Mouse (Mus musculus) embryonic fibroblast, embryonic 13.5 days (primary cell): Measurements from ENCODE around the gene Lamtor2. TPM values are rescaled to one million over a fixed set of nuclear protein-coding genes. Genes with fewer than 3 reads are reported as not detected.

Experiments
- H3K27ac ChIP-seq: 2 replicates; pipeline ENCODE4 v1.5.1; 2012; ENCODE audit warnings: low read length, control low read depth, inconsistent platforms; ENCODE audit not compliant: insufficient read depth
- H3K4me1 ChIP-seq: 2 replicates; pipeline ENCODE4 v1.6.1; 2011; ENCODE audit warnings: low read length; ENCODE audit not compliant: control insufficient read depth, insufficient read depth
- H3K4me3 ChIP-seq: 2 replicates; pipeline ENCODE4 v1.5.1; 2011; ENCODE audit warnings: mild to moderate bottlenecking, control low read depth, low read length; ENCODE audit not compliant: insufficient read depth
- CTCF ChIP-seq: IDR thresholded peaks from 2 replicates; pipeline ENCODE4 v1.5.1; 2011; ENCODE audit warnings: mild to moderate bottlenecking, control low read depth, low read length, moderate library complexity, borderline replicate concordance; ENCODE audit not compliant: insufficient read depth
- POLR2A ChIP-seq: IDR thresholded peaks from 2 replicates; pipeline ENCODE4 v1.6.1; 2011; ENCODE audit warnings: low read depth, mild to moderate bottlenecking, control low read depth, low read length, moderate library complexity
- polyA plus RNA-seq: library from polyadenylated mRNA; stranded (reverse); fragments of >200 nt; gene quantifications from 2 replicates; pipeline ENCODE4 v1.2.4, GENCODE M21; 2011; ENCODE audit warnings: low read depth; ENCODE audit not compliant: missing spikeins, insufficient read length

The Lamtor2 gene
- polyA plus RNA-seq, 1 experiment = 74.4 TPM

- Histone ChIP-seq H3K27ac (peak overlapping the region; percentile 45), H3K4me1 (peaks cover 27% of the 10 kb centered on the region), H3K4me3 (no peak overlapping the region)
- TF ChIP-seq CTCF (no peak), POLR2A (no peak)
Observed at GRCm38 (mm10) chr3:88514231-88515094, 38.4 kb downstream of the Lamtor2 start.

- Histone ChIP-seq H3K4me1 (peaks cover 27% of the 10 kb centered on the region), H3K27ac (peak overlapping the region; percentile 45), H3K4me3 (no peak overlapping the region)
- TF ChIP-seq CTCF = no peak
- no peak for TF ChIP-seq POLR2A
Observed at GRCm38 (mm10) chr3:88513546-88514115, 39.2 kb downstream of the Lamtor2 start.

GRCm38 (mm10) chr3:88512896-88513545 is 39.9 kb downstream of the Lamtor2 start:
- no peak overlapping the region for H3K4me3 ChIP-seq
- TF ChIP-seq CTCF (no peak), POLR2A (no peak; the same call in 1 of the 2 replicates)
- peak overlapping the region; percentile 97 for H3K27ac ChIP-seq
- H3K4me1 ChIP-seq = peaks cover 27% of the 10 kb centered on the region

GRCm38 (mm10) chr3:88512141-88512895 is 40.6 kb downstream of the Lamtor2 start:
- Histone ChIP-seq H3K4me3 (no peak overlapping the region), H3K27ac (peak overlapping the region; percentile 97), H3K4me1 (peaks cover 27% of the 10 kb centered on the region)
- TF ChIP-seq POLR2A (peak; percentile 21; the same call in 1 of the 2 replicates), CTCF (no peak)

- peak overlapping the region; percentile 97 for H3K27ac ChIP-seq
- H3K4me3 ChIP-seq = no peak overlapping the region
- TF ChIP-seq CTCF (no peak), POLR2A (no peak)
- peaks cover 27% of the 10 kb centered on the region for H3K4me1 ChIP-seq
Observed at GRCm38 (mm10) chr3:88511559-88511958, 41.3 kb downstream of the Lamtor2 start.

- H3K27ac ChIP-seq = peak overlapping the region; percentile 63
- peaks cover 27% of the 10 kb centered on the region for H3K4me1 ChIP-seq
- 0 out of 2 replicates have a peak overlapping the region, but pooled peaks have one; percentile 7 for H3K4me3 ChIP-seq
- TF ChIP-seq POLR2A (no peak; the same call in 1 of the 2 replicates), CTCF (no peak)
Observed at GRCm38 (mm10) chr3:88510421-88511289, 42.2 kb downstream of the Lamtor2 start.

GRCm38 (mm10) chr3:88509692-88510420 is 43.0 kb downstream of the Lamtor2 start, which contains the start of gene Lmna:
TSS of gene Lmna (minus strand) at chr3:88509956.
- Histone ChIP-seq H3K27ac (peak within 1 kb of the TSS; percentile 75), H3K4me3 (peak within 1 kb of the TSS; percentile 45), H3K4me1 (peaks cover 34% of the 10 kb centered on the region)
- peak; percentile 38; the same call in 1 of the 2 replicates for TF ChIP-seq CTCF
- TF ChIP-seq POLR2A = peak; percentile 85

GRCm38 (mm10) chr3:88509250-88509649 is 43.6 kb downstream of the Lamtor2 start:
- peaks cover 37% of the 10 kb centered on the region for H3K4me1 ChIP-seq
- TF ChIP-seq CTCF (no peak), POLR2A (no peak)

More at GRCm38 (mm10) chr3:88509250-88509649, 43.6 kb downstream of the Lamtor2 start:
- peak overlapping the region; percentile 45 for H3K4me3 ChIP-seq
- peak overlapping the region; percentile 75 for H3K27ac ChIP-seq
